Mouse (Mus musculus): Measurements from ENCODE around the gene Ccnb1.

GRCm38 (mm10) chr13:100752529-100752928 lies 33.8 kb downstream of the Ccnb1 start:
- TF ChIP-seq CTCF (IDR thresholded peaks at IDR 0.05; ENCODE audit: low read depth) (no peak), EP300 (IDR thresholded peaks at IDR 0.05; ENCODE audit: low read depth) (no peak)
